Mouse (Mus musculus): ENCODE measurements around the gene Klf5. TPM values are rescaled to one million over a fixed set of nuclear protein-coding genes. Genes with fewer than 3 reads are reported as not detected.

Klf5 gene
- polyA plus RNA-seq, 1 experiment from 2014 or later, result 2.0 TPM

GRCm38 (mm10) chr14:99354046-99354445, 55.6 kb downstream of the Klf5 start:
- Histone ChIP-seq H3K4me2 (no peak overlapping the region), H3K27me3 (no peaks in the 10 kb centered on the region), H3K9me3 (no peaks in the 10 kb centered on the region), H3K4me3 (replicated peaks) (no peak overlapping the region), H3K27ac (no peak overlapping the region), H3K4me1 (no peaks in the 10 kb centered on the region), H3K36me3 (replicated peaks) (no peaks in the 10 kb centered on the region), H3K9ac (no peak overlapping the region)
- WGBS, result 59% methylated on average over 2 of the region's 2 CpGs
- no peak for ATAC-seq (ENCODE audit: low FRiP score)

GRCm38 (mm10) chr14:99354761-99355609, 56.5 kb downstream of the Klf5 start:
- H3K4me2 ChIP-seq, result no peak overlapping the region
- WGBS, result 95% methylated on average over 10 of the region's 10 CpGs
- H3K27ac ChIP-seq, result no peak overlapping the region
- no peak overlapping the region for H3K9ac ChIP-seq
- no peak overlapping the region for H3K4me3 ChIP-seq (replicated peaks)
- H3K36me3 ChIP-seq (replicated peaks), result no peaks in the 10 kb centered on the region
- no peaks in the 10 kb centered on the region for H3K4me1 ChIP-seq
- no peak for ATAC-seq (ENCODE audit: low FRiP score)
- H3K9me3 ChIP-seq, result no peaks in the 10 kb centered on the region
- H3K27me3 ChIP-seq, result no peaks in the 10 kb centered on the region

- H3K4me2 ChIP-seq, result no peak overlapping the region
- H3K9ac ChIP-seq, result no peak overlapping the region
- H3K36me3 ChIP-seq (replicated peaks), result no peaks in the 10 kb centered on the region
- H3K4me1 ChIP-seq, result no peaks in the 10 kb centered on the region
- no peak overlapping the region for H3K4me3 ChIP-seq (replicated peaks)
- H3K27me3 ChIP-seq, result no peaks in the 10 kb centered on the region
- ATAC-seq (ENCODE audit: low FRiP score), result no peak
- no peak overlapping the region for H3K27ac ChIP-seq
- no peaks in the 10 kb centered on the region for H3K9me3 ChIP-seq
- WGBS, result 78% methylated on average over 1 of the region's 1 CpGs
Measured at GRCm38 (mm10) chr14:99355610-99355870, 57.0 kb downstream of the Klf5 start.

GRCm38 (mm10) chr14:99362956-99363355, 64.5 kb downstream of the Klf5 start:
- Histone ChIP-seq H3K36me3 (replicated peaks) (no peaks in the 10 kb centered on the region), H3K4me2 (no peak overlapping the region), H3K27me3 (peaks cover 3% of the 10 kb centered on the region; the same call in 1 of the 2 replicates), H3K27ac (no peak overlapping the region), H3K9ac (no peak overlapping the region), H3K9me3 (no peaks in the 10 kb centered on the region), H3K4me3 (replicated peaks) (no peak overlapping the region), H3K4me1 (peaks cover 17% of the 10 kb centered on the region)
- no peak for ATAC-seq (ENCODE audit: low FRiP score)
- 92% methylated on average over 5 of the region's 5 CpGs for WGBS

GRCm38 (mm10) chr14:99364007-99364784, 65.7 kb downstream of the Klf5 start:
- Histone ChIP-seq H3K4me1 (peaks cover 18% of the 10 kb centered on the region), H3K27me3 (peaks cover 8% of the 10 kb centered on the region; the same call in 1 of the 2 replicates), H3K4me3 (replicated peaks) (no peak overlapping the region), H3K9me3 (no peaks in the 10 kb centered on the region), H3K36me3 (replicated peaks) (no peaks in the 10 kb centered on the region), H3K27ac (no peak overlapping the region), H3K9ac (no peak overlapping the region), H3K4me2 (no peak overlapping the region)
- ATAC-seq (ENCODE audit: low FRiP score), result no peak
- 80% methylated on average over 12 of the region's 12 CpGs for WGBS

Other genes with a start within 250 kb of the Klf5 start
- gene Pibf1, start 199.3 kb upstream of the Klf5 start, polyA plus RNA-seq (2016; fragmentation: Nextera tagmentation; extraction: Ambion mirVana), result 24.1 and 24.7 TPM in 2 replicates
- 43.9 and 47.6 TPM in 2 replicates for gene Dis3, start 198.9 kb upstream of the Klf5 start, polyA plus RNA-seq (2016; fragmentation: Nextera tagmentation; extraction: Ambion mirVana)

Measured in forebrain, embryonic 12.5 days (tissue).